Mouse (Mus musculus): ENCODE measurements around the gene Narfl. TPM values are rescaled to one million over a fixed set of nuclear protein-coding genes. Genes with fewer than 3 reads are reported as not detected.

The Narfl gene
- polyA plus RNA-seq, 1 experiment from 2014 or later, result 26.8 TPM

DNA sequence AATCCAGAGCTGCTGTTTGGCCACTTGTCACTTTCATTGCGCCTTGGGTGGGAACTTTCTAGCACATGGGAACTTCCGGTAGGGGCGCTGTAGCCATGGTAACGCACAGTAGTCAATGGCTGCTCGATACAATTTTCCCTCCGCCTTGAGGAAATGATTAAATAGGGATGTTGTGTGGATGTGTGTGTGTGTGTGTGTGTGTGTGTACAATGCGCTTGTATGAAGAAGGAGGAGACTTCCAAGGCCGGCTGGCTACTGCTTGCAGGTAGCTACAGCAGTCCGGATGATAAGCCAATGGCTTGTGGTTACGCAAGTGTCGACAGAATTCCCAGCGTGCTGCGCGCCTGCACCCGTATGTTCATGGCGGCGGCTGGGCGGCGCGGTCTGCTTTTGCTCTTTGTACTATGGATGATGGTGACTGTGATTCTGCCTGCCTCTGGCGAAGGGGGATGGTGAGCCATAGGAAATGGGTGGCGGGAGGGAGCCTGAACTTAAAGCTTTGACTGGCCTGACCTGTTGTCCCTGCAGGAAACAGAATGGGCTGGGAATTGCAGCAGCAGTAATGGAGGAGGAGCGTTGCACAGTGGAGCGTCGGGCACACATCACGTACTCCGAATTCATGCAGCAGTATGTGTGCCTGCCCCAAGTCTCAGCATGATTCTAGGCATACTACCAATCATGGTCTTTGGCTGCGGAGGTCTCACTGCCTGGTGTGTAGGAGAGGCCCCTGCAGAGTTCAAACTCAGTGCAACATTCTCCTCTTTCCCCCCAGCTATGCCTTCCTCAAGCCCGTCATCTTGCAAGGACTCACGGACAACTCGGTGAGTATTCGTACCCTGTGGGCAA, 55.4 kb downstream of the Narfl start, which contains the start of gene Jmjd8:
Gene Jmjd8 (plus strand): TSS at position 156 of the 846 bp plus-strand sequence.
- no peaks in the 10 kb centered on the region for H3K9me3 ChIP-seq (replicated peaks)
- H3K36me3 ChIP-seq, result peaks cover 60% of the 10 kb centered on the region
- peaks cover 88% of the 10 kb centered on the region for H3K4me1 ChIP-seq
- peak; percentile 90 for DNase-seq (ENCODE audit: low spot score)
- H3K27ac ChIP-seq, result peak within 1 kb of the TSS; percentile 93
- H3K4me3 ChIP-seq, result peak within 1 kb of the TSS; percentile 77
- 2% methylated on average over 32 of the region's 32 CpGs for WGBS
- H3K27me3 ChIP-seq (ENCODE audit: low read depth, poor library complexity, severe bottlenecking), result no peaks in the 10 kb centered on the region

DNA sequence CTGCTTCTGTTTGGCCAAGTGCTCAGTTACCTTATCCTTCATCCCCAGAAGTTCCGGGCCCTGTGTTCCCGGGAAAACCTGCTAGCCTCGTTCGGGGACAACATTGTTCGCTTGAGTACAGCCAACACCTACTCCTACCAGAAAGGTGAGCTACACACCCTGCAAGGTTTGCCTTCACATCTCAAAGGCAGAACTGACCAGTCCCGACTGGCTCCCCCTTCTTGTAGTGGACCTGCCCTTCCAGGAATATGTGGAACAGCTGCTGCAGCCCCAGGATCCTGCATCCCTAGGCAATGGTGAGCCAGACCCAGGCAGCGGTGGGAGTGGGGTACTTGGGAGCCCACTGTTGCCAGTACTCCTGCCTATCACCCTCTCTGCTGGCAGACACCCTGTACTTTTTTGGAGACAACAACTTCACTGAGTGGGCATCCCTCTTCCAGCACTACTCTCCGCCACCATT, 56.0 kb downstream of the Narfl start:
- DNase-seq (ENCODE audit: low spot score), result no peak
- no peaks in the 10 kb centered on the region for H3K9me3 ChIP-seq (replicated peaks)
- H3K36me3 ChIP-seq, result peaks cover 63% of the 10 kb centered on the region
- H3K27me3 ChIP-seq (ENCODE audit: low read depth, poor library complexity, severe bottlenecking), result no peaks in the 10 kb centered on the region
- peak overlapping the region; percentile 77 for H3K4me3 ChIP-seq
- H3K27ac ChIP-seq, result peak overlapping the region; percentile 93
- H3K4me1 ChIP-seq, result peaks cover 88% of the 10 kb centered on the region
- WGBS, result 43% methylated on average over 8 of the region's 8 CpGs

DNA sequence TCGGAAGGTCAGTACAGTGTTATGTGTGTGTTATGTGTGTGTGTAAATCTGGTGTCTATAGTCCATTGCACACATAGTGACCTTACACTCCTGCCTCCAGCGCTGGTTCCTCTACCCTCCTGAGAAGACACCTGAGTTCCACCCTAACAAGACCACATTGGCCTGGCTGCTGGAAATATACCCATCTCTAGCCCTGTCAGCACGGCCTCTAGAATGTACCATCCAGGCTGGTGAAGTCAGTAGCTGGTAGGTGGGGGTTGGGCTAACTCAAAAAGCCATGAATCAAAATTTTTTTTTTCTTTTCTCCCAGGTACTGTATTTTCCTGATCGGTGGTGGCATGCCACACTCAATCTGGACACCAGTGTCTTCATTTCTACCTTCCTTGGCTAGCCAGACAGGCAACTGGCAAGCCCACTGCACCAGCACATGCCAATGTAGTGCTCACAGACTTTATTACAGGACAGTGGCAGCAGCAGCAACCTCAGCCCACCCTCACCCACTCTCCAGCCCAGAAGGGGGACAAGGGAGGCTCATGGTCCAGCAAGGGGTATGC, 56.7 kb downstream of the Narfl start:
- H3K4me1 ChIP-seq, result peaks cover 88% of the 10 kb centered on the region
- DNase-seq (ENCODE audit: low spot score), result no peak
- peaks cover 69% of the 10 kb centered on the region for H3K36me3 ChIP-seq
- no peaks in the 10 kb centered on the region for H3K27me3 ChIP-seq (ENCODE audit: low read depth, poor library complexity, severe bottlenecking)
- peak overlapping the region; percentile 77 for H3K4me3 ChIP-seq
- WGBS, result 90% methylated on average over 4 of the region's 4 CpGs
- no peak overlapping the region for H3K27ac ChIP-seq
- H3K9me3 ChIP-seq (replicated peaks), result no peaks in the 10 kb centered on the region

DNA sequence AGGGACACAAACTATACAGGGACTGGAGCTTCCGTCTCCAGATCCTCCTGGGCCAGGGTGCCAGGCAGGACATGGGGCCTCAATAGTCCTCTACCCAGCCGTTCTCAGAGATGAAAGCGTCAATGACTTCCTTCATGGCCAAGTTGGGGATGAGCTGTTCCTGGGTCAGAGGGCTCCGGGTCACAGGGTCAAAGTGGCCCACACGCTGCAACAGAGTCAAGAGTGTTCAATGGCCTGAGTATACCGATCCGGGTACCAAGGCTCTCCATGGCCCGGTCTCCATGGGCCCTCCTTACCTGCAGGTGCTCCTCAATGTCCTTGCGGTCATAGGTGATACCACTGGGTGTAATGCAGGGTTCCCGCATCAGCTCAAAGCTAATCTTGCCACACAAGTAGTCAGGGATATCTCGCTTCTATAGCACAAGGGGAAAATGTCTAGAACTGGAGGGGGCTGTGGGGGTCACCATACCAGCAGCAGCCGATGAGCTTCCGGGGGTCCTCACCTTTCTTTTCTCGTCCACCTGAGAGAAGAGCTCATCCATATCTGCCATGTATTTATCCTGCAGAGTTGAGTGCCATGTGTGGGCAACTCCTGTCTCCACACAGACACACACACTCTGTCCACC, 57.3 kb downstream of the Narfl start:
- DNase-seq (ENCODE audit: low spot score), result no peak
- H3K36me3 ChIP-seq, result peaks cover 69% of the 10 kb centered on the region
- no peak overlapping the region for H3K27ac ChIP-seq
- WGBS, result 87% methylated on average over 14 of the region's 14 CpGs
- H3K4me1 ChIP-seq, result peaks cover 88% of the 10 kb centered on the region
- H3K27me3 ChIP-seq (ENCODE audit: low read depth, poor library complexity, severe bottlenecking), result no peaks in the 10 kb centered on the region
- peak overlapping the region; percentile 77 for H3K4me3 ChIP-seq
- no peaks in the 10 kb centered on the region for H3K9me3 ChIP-seq (replicated peaks)

DNA sequence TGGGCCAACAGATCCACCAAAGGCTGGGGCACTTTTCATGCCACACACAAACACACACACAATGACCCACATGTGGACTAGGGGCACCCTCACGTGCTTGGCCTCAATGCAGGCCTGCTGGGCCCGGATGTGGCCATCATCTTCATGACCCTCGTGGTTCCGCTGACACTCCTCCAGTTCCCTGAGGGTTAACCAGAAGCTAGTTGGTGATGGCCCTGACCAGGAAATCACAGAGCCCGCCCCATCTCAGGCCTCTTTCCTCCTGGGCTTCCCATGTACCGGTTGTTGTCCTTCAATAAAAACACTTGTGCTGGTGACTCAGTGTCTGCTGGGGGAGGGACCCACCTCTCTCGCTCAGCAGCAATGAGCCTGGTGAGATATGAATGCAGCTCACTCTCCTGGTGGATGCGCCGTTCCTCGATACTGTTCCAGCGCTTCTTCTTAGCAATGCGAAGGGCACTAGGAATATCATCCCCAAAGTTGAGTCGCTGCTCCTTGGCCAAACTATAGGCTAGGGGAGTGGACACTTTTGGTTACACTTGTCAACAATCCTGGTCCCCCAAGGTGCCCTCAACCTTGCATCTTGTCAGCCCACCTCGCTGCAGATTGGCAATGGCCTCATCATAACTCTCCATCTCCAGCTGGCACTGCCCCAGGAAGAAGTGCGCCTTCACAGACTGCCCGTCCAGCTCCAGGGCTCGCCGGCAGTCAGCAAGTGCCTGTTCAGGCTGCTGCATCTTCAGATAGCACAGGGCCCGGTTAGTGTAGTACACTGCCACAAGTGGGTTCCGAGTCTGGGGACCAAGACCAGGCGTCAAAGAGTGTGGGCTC, 58.1 kb downstream of the Narfl start:
- Histone ChIP-seq H3K36me3 (peaks cover 68% of the 10 kb centered on the region), H3K27ac (peak overlapping the region; percentile 95), H3K9me3 (replicated peaks) (no peaks in the 10 kb centered on the region), H3K27me3 (ENCODE audit: low read depth, poor library complexity, severe bottlenecking) (no peaks in the 10 kb centered on the region), H3K4me3 (peak overlapping the region; percentile 77), H3K4me1 (peaks cover 89% of the 10 kb centered on the region)
- WGBS, result 66% methylated on average over 21 of the region's 21 CpGs
- DNase-seq (ENCODE audit: low spot score), result no peak

DNA sequence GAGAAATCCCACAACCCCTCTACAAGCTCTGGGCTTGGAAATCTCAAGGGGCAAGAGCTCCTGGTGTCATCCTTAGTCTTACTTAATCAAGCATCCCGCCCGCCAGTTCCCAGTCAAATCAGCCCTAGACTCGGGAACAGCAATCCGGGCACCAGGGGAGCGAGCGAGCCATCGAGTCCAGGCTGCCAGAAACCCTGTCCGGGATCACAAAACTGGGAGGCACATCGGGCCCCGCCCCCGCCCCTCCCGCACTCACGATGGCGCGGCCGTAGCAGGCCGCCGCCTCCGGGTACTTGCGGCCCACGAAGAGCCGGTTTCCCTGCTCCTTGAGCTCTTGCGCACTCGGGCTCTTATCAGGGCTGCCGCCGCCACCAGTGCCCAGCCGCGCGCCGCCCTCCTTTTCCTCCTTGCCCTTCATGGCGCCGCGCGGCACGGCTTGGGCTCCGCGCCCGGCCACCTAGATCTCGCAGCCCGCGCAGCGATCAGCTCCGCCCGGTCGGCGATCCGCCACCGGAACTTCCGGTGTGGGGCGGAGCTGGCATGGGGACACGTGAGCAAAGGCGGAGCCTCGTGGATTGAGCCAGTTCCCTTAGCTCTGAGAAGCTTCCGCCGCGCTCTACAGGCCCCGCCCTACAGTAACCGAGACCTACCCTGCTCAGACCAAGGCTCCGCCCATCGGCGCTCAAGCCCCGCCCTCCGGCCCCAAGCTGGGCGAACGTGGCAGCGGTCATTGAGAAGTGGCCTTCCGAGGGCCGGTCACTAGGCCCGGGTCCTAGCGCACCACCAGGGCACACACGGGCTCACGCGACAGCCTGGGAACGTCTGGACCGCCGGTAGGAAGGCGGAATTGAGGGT, 59.1 kb downstream of the Narfl start:
- H3K4me3 ChIP-seq, result peak overlapping the region; percentile 77
- under 1% methylated on average over 77 of the region's 77 CpGs for WGBS
- peak overlapping the region; percentile 95 for H3K27ac ChIP-seq

More for the DNA sequence above, 59.1 kb downstream of the Narfl start:
- DNase-seq (ENCODE audit: low spot score), result peak; percentile 97
- Histone ChIP-seq H3K36me3 (peaks cover 61% of the 10 kb centered on the region), H3K4me1 (peaks cover 91% of the 10 kb centered on the region), H3K9me3 (replicated peaks) (no peaks in the 10 kb centered on the region), H3K27me3 (ENCODE audit: low read depth, poor library complexity, severe bottlenecking) (no peaks in the 10 kb centered on the region)

Small RNAs within 50 kb of the gene (microRNA-seq; reads per million reads assigned to microRNA genes)
- gene Gm25083 (not detected), gene Mir3082 (not detected), gene Mir6966 (not detected)

Other genes starting within 250 kb of the Narfl start
- gene Sox8, start 203.1 kb upstream of the Narfl start, polyA plus RNA-seq (2016; fragmentation: Nextera tagmentation; extraction: Ambion mirVana), result 11.1 and 13.1 TPM in 2 replicates
- gene Lmf1, start 194.7 kb upstream of the Narfl start, polyA plus RNA-seq (2016; fragmentation: Nextera tagmentation; extraction: Ambion mirVana), result 28.9 and 29.0 TPM in 2 replicates
- gene Gng13, start 56.6 kb upstream of the Narfl start, polyA plus RNA-seq (2016; fragmentation: Nextera tagmentation; extraction: Ambion mirVana), result 2.0 TPM in 2 replicates
- 68.5 and 71.9 TPM in 2 replicates for gene Chtf18, start 46.4 kb upstream of the Narfl start, polyA plus RNA-seq (2016; fragmentation: Nextera tagmentation; extraction: Ambion mirVana)
- gene Rpusd1, start 46.1 kb upstream of the Narfl start, polyA plus RNA-seq (2016; fragmentation: Nextera tagmentation; extraction: Ambion mirVana), result 24.8 and 27.0 TPM in 2 replicates
- not detected in 2 replicates for gene Mslnl, start 37.7 kb upstream of the Narfl start, polyA plus RNA-seq (2016; fragmentation: Nextera tagmentation; extraction: Ambion mirVana)
- gene Msln, start 19.4 kb upstream of the Narfl start, polyA plus RNA-seq (2016; fragmentation: Nextera tagmentation; extraction: Ambion mirVana), result 0.98 TPM in 1 of 2 replicates, not detected in the other
- gene Haghl, start 11.9 kb downstream of the Narfl start, polyA plus RNA-seq (2016; fragmentation: Nextera tagmentation; extraction: Ambion mirVana), result 59.7 and 80.7 TPM in 2 replicates
- 0.44 and 0.50 TPM in 2 replicates for gene Ccdc78, start 12.8 kb downstream of the Narfl start, polyA plus RNA-seq (2016; fragmentation: Nextera tagmentation; extraction: Ambion mirVana)
- gene Fam173a, start 19.1 kb downstream of the Narfl start, polyA plus RNA-seq (2016; fragmentation: Nextera tagmentation; extraction: Ambion mirVana), result 55.6 and 63.3 TPM in 2 replicates
- 0.76 TPM in 1 of 2 replicates, not detected in the other for gene AC134908.4, start 21.9 kb downstream of the Narfl start, polyA plus RNA-seq (2016; fragmentation: Nextera tagmentation; extraction: Ambion mirVana)
- 87.5 and 112 TPM in 2 replicates for gene Metrn, start 23.4 kb downstream of the Narfl start, polyA plus RNA-seq (2016; fragmentation: Nextera tagmentation; extraction: Ambion mirVana)
- 1.0 and 1.5 TPM in 2 replicates for gene Fbxl16, start 35.3 kb downstream of the Narfl start, polyA plus RNA-seq (2016; fragmentation: Nextera tagmentation; extraction: Ambion mirVana)
- gene Wdr24, start 49.9 kb downstream of the Narfl start, polyA plus RNA-seq (2016; fragmentation: Nextera tagmentation; extraction: Ambion mirVana), result 31.6 and 32.0 TPM in 2 replicates
- 52.4 and 54.9 TPM in 2 replicates for gene Jmjd8, start 55.1 kb downstream of the Narfl start, polyA plus RNA-seq (2016; fragmentation: Nextera tagmentation; extraction: Ambion mirVana)
- 408 and 426 TPM in 2 replicates for gene Stub1, start 59.6 kb downstream of the Narfl start, polyA plus RNA-seq (2016; fragmentation: Nextera tagmentation; extraction: Ambion mirVana)
- 1.0 and 1.2 TPM in 2 replicates for gene Rhbdl1, start 63.5 kb downstream of the Narfl start, polyA plus RNA-seq (2016; fragmentation: Nextera tagmentation; extraction: Ambion mirVana)
- 1.5 and 1.9 TPM in 2 replicates for gene Gm20683, start 68.0 kb downstream of the Narfl start, polyA plus RNA-seq (2016; fragmentation: Nextera tagmentation; extraction: Ambion mirVana)
- gene Rhot2, start 71.1 kb downstream of the Narfl start, polyA plus RNA-seq (2016; fragmentation: Nextera tagmentation; extraction: Ambion mirVana), result 30.8 and 32.6 TPM in 2 replicates
- 45.5 and 46.2 TPM in 2 replicates for gene Wdr90, start 87.7 kb downstream of the Narfl start, polyA plus RNA-seq (2016; fragmentation: Nextera tagmentation; extraction: Ambion mirVana)
- gene Mcrip2, start 95.0 kb downstream of the Narfl start, polyA plus RNA-seq (2016; fragmentation: Nextera tagmentation; extraction: Ambion mirVana), result 13.6 and 22.0 TPM in 2 replicates
- gene Mettl26, start 101.3 kb downstream of the Narfl start, polyA plus RNA-seq (2016; fragmentation: Nextera tagmentation; extraction: Ambion mirVana), result 69.3 and 69.6 TPM in 2 replicates
- 2.6 and 5.6 TPM in 2 replicates for gene Wfikkn1, start 107.1 kb downstream of the Narfl start, polyA plus RNA-seq (2016; fragmentation: Nextera tagmentation; extraction: Ambion mirVana)
- gene Rab40c, start 146.0 kb downstream of the Narfl start, polyA plus RNA-seq (2016; fragmentation: Nextera tagmentation; extraction: Ambion mirVana), result 37.5 and 37.9 TPM in 2 replicates
- 65.2 and 72.1 TPM in 2 replicates for gene Pigq, start 171.2 kb downstream of the Narfl start, polyA plus RNA-seq (2016; fragmentation: Nextera tagmentation; extraction: Ambion mirVana)
- 0.10 and 0.18 TPM in 2 replicates for gene Nhlrc4, start 171.2 kb downstream of the Narfl start, polyA plus RNA-seq (2016; fragmentation: Nextera tagmentation; extraction: Ambion mirVana)
- gene A930017K11Rik, start 178.8 kb downstream of the Narfl start, polyA plus RNA-seq (2016; fragmentation: Nextera tagmentation; extraction: Ambion mirVana), result 0.08 and 0.20 TPM in 2 replicates
- 38.7 and 38.9 TPM in 2 replicates for gene Capn15, start 212.0 kb downstream of the Narfl start, polyA plus RNA-seq (2016; fragmentation: Nextera tagmentation; extraction: Ambion mirVana)

Measured in limb, embryonic 10.5 days (tissue).